In genomic region chr5:31252795-31253545, GRCm38 (mm10) we compare ENCODE assay signal across 12 mouse cellular contexts. TPM values are rescaled to one million over a fixed set of nuclear protein-coding genes. Genes with fewer than 3 reads are reported as not detected.
A peak's percentile ranks its signal among the peaks of the same experiment; 100 is the strongest.
DNase-seq lines count a peak whose midpoint lies in the region; ATAC-seq and TF ChIP-seq lines count a peak whose summit lies in the region.
"Had no signal": no experiment of that assay in that cellular context is flagged by ENCODE, and none has a peak within 500 bp of the region (broad histone marks: within the 10 kb centered on the region; RNA-seq: fewer than 3 reads in every experiment).

No protein-coding gene starts in this region.

- H3K4me3 ChIP-seq in hindbrain, embryonic 10.5 days, result peak overlapping the region; percentile 40; the same call in 1 of the 2 replicates
- H3K4me3 ChIP-seq in hindbrain, embryonic 14.5 days (replicated peaks; ENCODE audit: low read length), result no peak overlapping the region
- no peak overlapping the region for H3K4me3 ChIP-seq in ES-Bruce4 (ENCODE audit: low read depth, low read length)
- H3K4me3 ChIP-seq in limb, embryonic 11.5 days (ENCODE audit: low read depth, low read length), result no peak overlapping the region
- H3K4me3 ChIP-seq in left cerebral cortex, adult 2 months, result no peak overlapping the region

- TF ChIP-seq POLR2A in ES-Bruce4 (IDR thresholded peaks at IDR 0.05; ENCODE audit: insufficient read depth, low read length), result no peak

- H3K36me3 ChIP-seq in hindbrain, embryonic 10.5 days, result peaks cover 96% of the 10 kb centered on the region
- peaks cover 97% of the 10 kb centered on the region for H3K36me3 ChIP-seq in hindbrain, embryonic 14.5 days (replicated peaks; ENCODE audit: control insufficient read depth, insufficient read depth)
- H3K36me3 ChIP-seq in ES-Bruce4 (ENCODE audit: control insufficient read depth, insufficient read depth, low read length, poor library complexity, severe bottlenecking), result peaks cover 8% of the 10 kb centered on the region; the same call in 1 of the 2 replicates
- H3K36me3 ChIP-seq in limb, embryonic 11.5 days (ENCODE audit: control insufficient read depth, insufficient read depth, low read length), result peaks cover 20% of the 10 kb centered on the region

- H3K4me1 ChIP-seq in hindbrain, embryonic 10.5 days (replicated peaks), result peaks cover 26% of the 10 kb centered on the region
- H3K4me1 ChIP-seq in hindbrain, embryonic 14.5 days (replicated peaks; ENCODE audit: control insufficient read depth, insufficient read depth, low read length), result no peaks in the 10 kb centered on the region
- H3K4me1 ChIP-seq in ES-Bruce4 (ENCODE audit: control insufficient read depth, insufficient read depth, low read length), result peaks cover 2% of the 10 kb centered on the region
- peaks cover 25% of the 10 kb centered on the region for H3K4me1 ChIP-seq in limb, embryonic 11.5 days (ENCODE audit: control insufficient read depth, insufficient read depth, low read length)

- 77% methylated on average over 16 of the region's 16 CpGs for WGBS in hindbrain, embryonic 10.5 days
- WGBS in hindbrain, embryonic 14.5 days, result 86% methylated on average over 16 of the region's 16 CpGs
- 55% methylated on average over 16 of the region's 16 CpGs for WGBS in limb, embryonic 11.5 days

- peak; percentile 39 for TF ChIP-seq CTCF in ES-Bruce4 (IDR thresholded peaks at IDR 0.05; ENCODE audit: low read depth, low read length)
- no peak for TF ChIP-seq CTCF in left cerebral cortex, adult 2 months (IDR thresholded peaks at IDR 0.05)

- no peak for ATAC-seq in hindbrain, embryonic 14.5 days (ENCODE audit: low FRiP score)
- no peak for ATAC-seq in limb, embryonic 11.5 days (ENCODE audit: insufficient number of reproducible peaks, low FRiP score, low TSS enrichment, low read depth)

- no peak overlapping the region for H3K9ac ChIP-seq in hindbrain, embryonic 14.5 days
- no peak overlapping the region for H3K9ac ChIP-seq in ES-Bruce4 (ENCODE audit: low read depth, poor library complexity, severe bottlenecking)
- H3K9ac ChIP-seq in limb, embryonic 11.5 days (ENCODE audit: low read length), result peak overlapping the region; percentile 1; the same call in 1 of the 2 replicates
- H3K9ac ChIP-seq: neural tube, embryonic 13.5 days had no signal

- H3K9me3 ChIP-seq in hindbrain, embryonic 10.5 days, result no peaks in the 10 kb centered on the region
- H3K9me3 ChIP-seq in hindbrain, embryonic 14.5 days (ENCODE audit: control insufficient read depth, low read length), result no peaks in the 10 kb centered on the region
- H3K9me3 ChIP-seq in ES-Bruce4 (replicated peaks; ENCODE audit: control insufficient read depth, insufficient read depth, low read length, poor library complexity, severe bottlenecking), result no peaks in the 10 kb centered on the region
- H3K9me3 ChIP-seq in limb, embryonic 11.5 days (ENCODE audit: control insufficient read depth, low read length), result no peaks in the 10 kb centered on the region
- H3K9me3 ChIP-seq: neural tube, embryonic 13.5 days had no signal

- no peak overlapping the region for H3K4me2 ChIP-seq in hindbrain, embryonic 14.5 days (replicated peaks)
- peak overlapping the region; percentile 69 for H3K4me2 ChIP-seq in limb, embryonic 11.5 days (ENCODE audit: low read depth, severe bottlenecking)
- H3K4me2 ChIP-seq: neural tube, embryonic 13.5 days had no signal

- no peak for TF ChIP-seq EP300 in ES-Bruce4 (IDR thresholded peaks at IDR 0.05; ENCODE audit: insufficient read depth, low read depth, low read length)

- DNase-seq in hindbrain, embryonic 10.5 days (ENCODE audit: low spot score), result no peak
- no peak for DNase-seq in hindbrain, embryonic 14.5 days (ENCODE audit: low spot score)
- DNase-seq in embryo, embryonic 10.5 days (ENCODE audit: low spot score), result peak; percentile 22
- DNase-seq in limb, embryonic 11.5 days (ENCODE audit: low spot score), result peak; percentile 67
- DNase-seq in layer of hippocampus, adult 9-11 months, result no peak
- DNase-seq in spleen, postnatal 10 days (ENCODE audit: low spot score in 2 of 2), result no peak
- DNase-seq in left cerebral cortex, adult 2 months (ENCODE audit: extremely low spot score in 1 of 2, low spot score in 2 of 2), result no peak
- DNase-seq: gastrocnemius, postnatal 36 days; kidney, adult 11 months had no signal

- H3K27me3 ChIP-seq in hindbrain, embryonic 10.5 days (ENCODE audit: insufficient read depth, poor library complexity, severe bottlenecking), result peaks cover 14% of the 10 kb centered on the region
- H3K27me3 ChIP-seq in hindbrain, embryonic 14.5 days (ENCODE audit: control insufficient read depth, insufficient read depth, low read length), result no peaks in the 10 kb centered on the region
- H3K27me3 ChIP-seq in ES-Bruce4 (ENCODE audit: control insufficient read depth, insufficient read depth, low read length, poor library complexity, severe bottlenecking), result no peaks in the 10 kb centered on the region
- no peaks in the 10 kb centered on the region for H3K27me3 ChIP-seq in limb, embryonic 11.5 days (ENCODE audit: control insufficient read depth, insufficient read depth, low read length)
- H3K27me3 ChIP-seq: neural tube, embryonic 13.5 days had no signal

- intact Hi-C loops in left cerebral cortex, adult 2 months (cut with DNase I), result no loop called here

- H3K27ac ChIP-seq in hindbrain, embryonic 10.5 days, result no peak overlapping the region
- H3K27ac ChIP-seq in hindbrain, embryonic 14.5 days, result no peak overlapping the region
- H3K27ac ChIP-seq in ES-Bruce4 (ENCODE audit: insufficient read depth, low read length), result no peak overlapping the region
- H3K27ac ChIP-seq in limb, embryonic 11.5 days (replicated peaks; ENCODE audit: low read depth, low read length), result peak overlapping the region; percentile 68
- H3K27ac ChIP-seq in left cerebral cortex, adult 2 months, result no peak overlapping the region
- H3K27ac ChIP-seq: neural tube, embryonic 13.5 days had no signal

RNA-seq across cellular contexts. Expression of gene Krtcap3, which starts 1.5 kb away (rescaled TPM):
- 3.9 and 6.7 TPM in 2 replicates for polyA plus RNA-seq in hindbrain, embryonic 10.5 days (2016; fragmentation: Nextera tagmentation; extraction: Ambion mirVana)
- polyA plus RNA-seq in hindbrain, embryonic 14.5 days (2014; fragmentation: Nextera tagmentation; extraction: Ambion mirVana), result 2.9 and 4.2 TPM in 2 replicates
- 15.6 and 17.4 TPM in 2 replicates for polyA plus RNA-seq in ES-Bruce4 (2011; ENCODE audit: insufficient read depth, insufficient read length, low read depth, missing spikeins)
- polyA plus RNA-seq in limb, embryonic 11.5 days (2014; fragmentation: Nextera tagmentation; extraction: Ambion mirVana), result 23.3 and 24.9 TPM in 2 replicates
- 1 to 10 TPM; 3.2 to 3.6 TPM for total RNA-seq in left cerebral cortex, adult 2 months (2021)

RNA-seq across cellular contexts. Expression of gene Gm9970, which starts 11.9 kb away (rescaled TPM):
- 0.30 TPM in 1 of 2 replicates, not detected in the other for polyA plus RNA-seq in hindbrain, embryonic 10.5 days (2016; fragmentation: Nextera tagmentation; extraction: Ambion mirVana)
- 0.56 and 0.66 TPM in 2 replicates for polyA plus RNA-seq in hindbrain, embryonic 14.5 days (2014; fragmentation: Nextera tagmentation; extraction: Ambion mirVana)
- not detected in 2 replicates for polyA plus RNA-seq in ES-Bruce4 (2011; ENCODE audit: insufficient read depth, insufficient read length, low read depth, missing spikeins)
- polyA plus RNA-seq in limb, embryonic 11.5 days (2014; fragmentation: Nextera tagmentation; extraction: Ambion mirVana), result 0.38 and 0.49 TPM in 2 replicates
- total RNA-seq in left cerebral cortex, adult 2 months (2021), result not detected
- total RNA-seq: gastrocnemius, postnatal 36 days; left cerebral cortex, postnatal 25 days had no signal
- polyA plus RNA-seq: neural tube, embryonic 13.5 days had no signal

RNA-seq across cellular contexts. Expression of gene Nrbp1, which starts 12.3 kb away (rescaled TPM):
- 151 and 159 TPM in 2 replicates for polyA plus RNA-seq in hindbrain, embryonic 10.5 days (2016; fragmentation: Nextera tagmentation; extraction: Ambion mirVana)
- 149 and 161 TPM in 2 replicates for polyA plus RNA-seq in hindbrain, embryonic 14.5 days (2014; fragmentation: Nextera tagmentation; extraction: Ambion mirVana)
- polyA plus RNA-seq in ES-Bruce4 (2011; ENCODE audit: insufficient read depth, insufficient read length, low read depth, missing spikeins), result 55.4 and 68.6 TPM in 2 replicates
- 119 and 124 TPM in 2 replicates for polyA plus RNA-seq in limb, embryonic 11.5 days (2014; fragmentation: Nextera tagmentation; extraction: Ambion mirVana)
- total RNA-seq in left cerebral cortex, adult 2 months (2021), result 10 to 100 TPM; 82.3 to 86.0 TPM

RNA-seq across cellular contexts. Expression of gene Ppm1g, which starts 32.5 kb away (rescaled TPM):
- polyA plus RNA-seq in hindbrain, embryonic 10.5 days (2016; fragmentation: Nextera tagmentation; extraction: Ambion mirVana), result 172 and 197 TPM in 2 replicates
- polyA plus RNA-seq in hindbrain, embryonic 14.5 days (2014; fragmentation: Nextera tagmentation; extraction: Ambion mirVana), result 162 TPM in 2 replicates
- polyA plus RNA-seq in ES-Bruce4 (2011; ENCODE audit: insufficient read depth, insufficient read length, low read depth, missing spikeins), result 188 and 225 TPM in 2 replicates
- polyA plus RNA-seq in limb, embryonic 11.5 days (2014; fragmentation: Nextera tagmentation; extraction: Ambion mirVana), result 154 and 159 TPM in 2 replicates
- total RNA-seq in left cerebral cortex, adult 2 months (2021), result 10 to 100 TPM; 72.6 to 78.5 TPM

RNA-seq across cellular contexts. Expression of gene Ift172, which starts 37.9 kb away (rescaled TPM):
- polyA plus RNA-seq in hindbrain, embryonic 10.5 days (2016; fragmentation: Nextera tagmentation; extraction: Ambion mirVana), result 35.2 and 39.7 TPM in 2 replicates
- polyA plus RNA-seq in hindbrain, embryonic 14.5 days (2014; fragmentation: Nextera tagmentation; extraction: Ambion mirVana), result 34.5 and 37.2 TPM in 2 replicates
- polyA plus RNA-seq in ES-Bruce4 (2011; ENCODE audit: insufficient read depth, insufficient read length, low read depth, missing spikeins), result 21.3 and 27.2 TPM in 2 replicates
- 45.7 and 51.3 TPM in 2 replicates for polyA plus RNA-seq in limb, embryonic 11.5 days (2014; fragmentation: Nextera tagmentation; extraction: Ambion mirVana)
- 100 to 1,000 TPM; 106 to 107 TPM for total RNA-seq in left cerebral cortex, adult 2 months (2021)

Comparison
In these comparisons a context has a peak if more than half of its experiments do, and no peak if none do; other contexts are left out.
1. DNase-seq: peak in embryo, embryonic 10.5 days (single experiment) and limb, embryonic 11.5 days (single experiment); none in hindbrain, embryonic 10.5 days (single experiment), hindbrain, embryonic 14.5 days (single experiment), layer of hippocampus, adult 9-11 months (single experiment), spleen, postnatal 10 days (0 of 2) and left cerebral cortex, adult 2 months (0 of 2).